Mouse (Mus musculus): ENCODE data around the gene Selenow.

DNA sequence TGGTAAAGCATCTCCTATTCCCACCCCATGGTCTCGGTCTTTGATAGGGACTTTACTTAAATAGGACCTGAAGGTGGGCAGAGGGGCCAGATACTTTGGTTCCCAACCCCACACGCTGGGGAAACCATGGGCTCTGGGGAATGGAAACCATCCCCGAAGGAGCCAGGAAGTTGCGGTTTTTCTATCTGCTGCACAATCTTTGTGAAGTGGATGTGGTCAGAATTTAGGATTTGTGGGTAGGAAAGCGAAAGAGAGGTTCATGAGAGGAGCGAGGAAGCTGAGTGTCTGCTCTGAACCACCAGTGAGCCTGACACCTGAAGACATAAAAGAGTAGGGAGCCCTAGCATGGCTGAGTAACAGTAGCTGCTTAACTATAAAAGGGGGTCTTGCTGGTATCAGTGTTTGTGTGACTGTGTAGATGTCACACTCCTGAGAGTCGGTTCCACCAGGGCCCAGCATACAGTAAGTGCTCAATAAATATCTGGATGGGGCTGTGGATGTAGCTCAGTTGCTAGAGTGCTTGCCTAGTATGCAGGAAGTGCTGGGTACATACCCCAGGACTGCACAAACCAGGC, 27.1 kb upstream of the Selenow start:
- TF ChIP-seq CTCF (conservative IDR thresholded peaks at IDR 0.05; ENCODE audit: insufficient read depth, insufficient read length, low read depth, low read length) = no peak
- no peak for TF ChIP-seq POLR2A (IDR thresholded peaks at IDR 0.05; ENCODE audit: low read depth, low read length)

Measured in kidney, adult 2 months (tissue).